Mouse (Mus musculus): ENCODE measurements around the gene Olfr344. TPM values are rescaled to one million over a fixed set of nuclear protein-coding genes. Genes with fewer than 3 reads are reported as not detected.

Gene Olfr344
- not detected for total RNA-seq (2021)
- long read RNA-seq, experiment 1: 0 reads
- long read RNA-seq, experiment 2: 0 reads

DNA sequence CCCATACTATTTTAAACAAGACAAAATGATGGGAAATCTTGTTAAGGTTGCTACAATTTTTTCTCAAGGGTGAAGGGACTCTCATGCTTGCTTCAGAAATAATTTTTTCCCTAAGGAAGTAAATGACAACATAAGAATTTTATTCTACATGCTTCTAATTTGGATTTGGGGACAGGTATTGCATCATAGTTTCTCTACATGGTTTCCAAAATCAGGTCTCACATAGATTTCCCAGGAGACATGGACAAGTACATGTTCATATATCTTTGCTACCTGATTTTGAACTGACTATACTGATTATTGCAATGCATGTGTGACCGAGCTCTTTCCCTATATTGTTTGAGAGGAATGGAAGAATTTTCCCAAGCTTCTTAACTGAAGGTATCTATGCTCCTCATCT, at the start of gene Olfr344:
Gene Olfr344 (plus strand): TSS at position 301 of the 400 bp plus-strand sequence.
- DNase-seq (ENCODE audit: low spot score in 2 of 2): no peak

DNA sequence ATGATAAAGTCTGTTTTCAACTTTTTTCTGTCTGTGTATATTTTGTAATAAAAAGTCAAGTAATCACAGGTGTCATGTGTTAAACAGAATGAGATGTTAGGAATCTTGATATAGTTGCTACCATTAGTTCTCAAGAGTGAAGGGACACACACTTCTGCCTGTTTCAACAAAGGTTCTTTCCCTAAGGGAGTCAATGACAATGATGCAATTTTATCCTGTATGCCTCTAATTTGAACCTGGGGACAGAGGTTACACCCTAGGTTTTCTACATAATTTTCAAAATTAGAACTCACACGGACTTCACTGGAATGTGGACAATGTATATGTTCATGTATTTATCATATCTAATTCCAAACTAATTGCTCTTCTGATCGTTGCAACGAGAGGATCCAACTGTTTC, 41.8 kb upstream of the Olfr344 start, which contains the start of gene Olfr342:
Gene Olfr342 (plus strand): TSS at position 301 of the 400 bp plus-strand sequence.
- no peak for DNase-seq (ENCODE audit: low spot score in 2 of 2)

DNA sequence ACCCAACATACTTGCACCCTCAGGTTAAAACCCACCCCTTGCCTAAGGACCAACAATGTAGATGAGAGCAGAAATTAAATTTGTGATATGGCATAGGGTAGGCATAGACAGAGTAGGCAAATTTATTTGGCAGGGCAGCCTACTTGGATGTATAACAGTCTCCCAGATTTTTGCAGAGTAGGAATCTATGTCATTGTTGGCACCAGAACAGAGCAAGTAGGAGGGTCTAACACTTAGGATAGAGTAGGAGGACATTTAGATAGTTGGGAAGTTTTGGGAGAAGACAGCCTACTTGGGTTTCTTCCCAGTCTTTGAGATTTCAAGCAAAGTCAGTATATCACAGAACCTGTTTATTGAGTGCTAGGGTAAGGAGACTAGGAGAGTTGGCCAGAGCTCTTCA, 1.3 kb upstream of the Olfr344 start:
- DNase-seq (ENCODE audit: low spot score in 2 of 2): no peak

DNA sequence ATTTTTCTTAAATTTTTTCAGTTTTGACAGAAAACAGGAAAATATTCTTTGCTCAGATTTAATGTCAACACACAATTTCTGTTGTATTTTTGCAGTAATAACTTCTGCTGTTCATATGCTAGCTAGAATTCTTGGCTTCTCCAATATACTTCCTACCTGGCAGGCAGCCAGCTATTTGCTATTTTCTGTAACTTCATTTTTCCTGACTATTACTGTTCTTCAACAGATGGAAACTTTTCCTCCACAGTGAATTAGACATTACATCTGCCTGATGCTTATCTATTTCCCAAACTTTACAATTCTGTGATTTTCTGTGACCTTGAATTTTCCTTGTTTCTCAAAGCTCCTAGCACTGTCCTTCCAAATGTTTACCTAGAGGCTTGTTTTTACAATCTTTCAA, 560 bp downstream of the Olfr344 start:
- no peak for DNase-seq (ENCODE audit: low spot score in 2 of 2)

DNA sequence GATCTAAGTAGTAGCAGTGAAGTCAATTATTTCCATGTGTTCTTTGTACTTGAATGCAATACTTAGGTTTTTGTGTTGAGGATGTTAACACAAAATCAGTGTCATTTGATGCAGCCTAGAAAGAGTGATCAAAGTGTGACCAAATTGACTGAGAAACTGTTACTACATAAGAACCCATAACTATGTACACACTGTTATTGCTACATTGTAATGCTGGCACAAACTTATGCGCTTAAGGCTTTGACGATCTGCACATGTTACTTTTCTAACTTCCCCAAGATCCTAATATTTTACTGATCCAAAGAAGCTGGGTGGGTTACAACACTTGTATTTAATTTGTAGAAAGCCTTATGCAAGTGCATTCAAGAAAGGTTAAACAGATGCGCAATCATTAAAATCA, 1.4 kb downstream of the Olfr344 start:
- DNase-seq (ENCODE audit: low spot score in 2 of 2): no peak

Other genes starting within 250 kb of the Olfr344 start
- gene Olfr338, start 193.1 kb upstream of the Olfr344 start, total RNA-seq (2021): not detected
- not detected for gene Olfr339, start 147.7 kb upstream of the Olfr344 start, total RNA-seq (2021)
- gene Olfr340, start 114.1 kb upstream of the Olfr344 start, total RNA-seq (2021): not detected
- not detected for gene Olfr341, start 84.2 kb upstream of the Olfr344 start, total RNA-seq (2021)
- gene Olfr342, start 41.7 kb upstream of the Olfr344 start, total RNA-seq (2021): not detected
- not detected for gene Olfr345, start 73.4 kb downstream of the Olfr344 start, total RNA-seq (2021)
- not detected for gene Olfr346, start 119.1 kb downstream of the Olfr344 start, total RNA-seq (2021)
- not detected for gene Olfr347, start 165.2 kb downstream of the Olfr344 start, total RNA-seq (2021)
- gene Olfr348, start 217.6 kb downstream of the Olfr344 start, total RNA-seq (2021): not detected
- gene Olfr50, start 223.9 kb downstream of the Olfr344 start, total RNA-seq (2021): not detected

All from gastrocnemius, postnatal 4 days (tissue).